Mouse (Mus musculus): ENCODE results near the gene Fam98a. TPM values are rescaled to one million over a fixed set of nuclear protein-coding genes. Genes with fewer than 3 reads are reported as not detected.

The Fam98a gene
- total and polyA plus RNA-seq, 3 experiments, result 39.4 to 64.9 TPM; not detected in 1

GRCm38 (mm10) chr17:75509257-75509656 lies 42.5 kb downstream of the Fam98a start:
- H3K9me3 ChIP-seq (replicated peaks; ENCODE audit: insufficient read depth, low read length), result no peaks in the 10 kb centered on the region
- no peaks in the 10 kb centered on the region; a peak in 2 of 4 replicates for H3K27me3 ChIP-seq (ENCODE audit: control insufficient read depth in 1 of 2, insufficient read depth in 2 of 2, low read length in 2 of 2)
- no peak overlapping the region for H3K27ac ChIP-seq (ENCODE audit: control insufficient read depth, low read depth, low read length)
- no peak for DNase-seq (ENCODE audit: low read depth, low spot score)
- no peaks in the 10 kb centered on the region for H3K36me3 ChIP-seq (ENCODE audit: control insufficient read depth in 1 of 2, insufficient read depth in 2 of 2, low read length in 2 of 2)
- TF ChIP-seq ZMIZ1 (IDR thresholded peaks at IDR 0.05; ENCODE audit: low read depth, low read length) (no peak), ZNF384 (IDR thresholded peaks at IDR 0.05; ENCODE audit: low read depth, low read length) (no peak), MYB (IDR thresholded peaks at IDR 0.05; ENCODE audit: low read depth, low read length) (no peak), TBP (IDR thresholded peaks at IDR 0.05; ENCODE audit: low read depth, low read length) (no peak), NELFE (IDR thresholded peaks at IDR 0.05; ENCODE audit: low read depth, low read length) (no peak), GABPA (IDR thresholded peaks at IDR 0.05; ENCODE audit: low read depth, low read length) (no peak), USF1 (IDR thresholded peaks at IDR 0.05; ENCODE audit: low read depth, low read length) (no peak), E2F4 (IDR thresholded peaks at IDR 0.05; ENCODE audit: borderline replicate concordance, low read depth, low read length) (no peak), CTCF (IDR thresholded peaks at IDR 0.05 in 2 of 3, conservative IDR thresholded peaks at IDR 0.05 in 1 of 3; ENCODE audit: control insufficient read depth in 1 of 3, insufficient read depth in 1 of 3, low read depth in 2 of 3, low read length in 3 of 3, poor library complexity in 1 of 3, severe bottlenecking in 1 of 3) (no peak), JUND (IDR thresholded peaks at IDR 0.05; ENCODE audit: low read depth, low read length) (no peak)
- H3K79me2 ChIP-seq (ENCODE audit: control insufficient read depth, insufficient read depth, low read length, poor library complexity), result no peaks in the 10 kb centered on the region
- H3K9ac ChIP-seq (ENCODE audit: control insufficient read depth, low read depth, low read length, poor library complexity, severe bottlenecking), result no peak overlapping the region
- H3K4me3 ChIP-seq (ENCODE audit: control insufficient read depth in 1 of 2, insufficient read depth in 1 of 2, low read depth in 2 of 2, low read length in 2 of 2), result no peak overlapping the region
- no peaks in the 10 kb centered on the region for H3K4me1 ChIP-seq (ENCODE audit: control insufficient read depth in 1 of 2, insufficient read depth in 2 of 2, low read length in 2 of 2)

DNA sequence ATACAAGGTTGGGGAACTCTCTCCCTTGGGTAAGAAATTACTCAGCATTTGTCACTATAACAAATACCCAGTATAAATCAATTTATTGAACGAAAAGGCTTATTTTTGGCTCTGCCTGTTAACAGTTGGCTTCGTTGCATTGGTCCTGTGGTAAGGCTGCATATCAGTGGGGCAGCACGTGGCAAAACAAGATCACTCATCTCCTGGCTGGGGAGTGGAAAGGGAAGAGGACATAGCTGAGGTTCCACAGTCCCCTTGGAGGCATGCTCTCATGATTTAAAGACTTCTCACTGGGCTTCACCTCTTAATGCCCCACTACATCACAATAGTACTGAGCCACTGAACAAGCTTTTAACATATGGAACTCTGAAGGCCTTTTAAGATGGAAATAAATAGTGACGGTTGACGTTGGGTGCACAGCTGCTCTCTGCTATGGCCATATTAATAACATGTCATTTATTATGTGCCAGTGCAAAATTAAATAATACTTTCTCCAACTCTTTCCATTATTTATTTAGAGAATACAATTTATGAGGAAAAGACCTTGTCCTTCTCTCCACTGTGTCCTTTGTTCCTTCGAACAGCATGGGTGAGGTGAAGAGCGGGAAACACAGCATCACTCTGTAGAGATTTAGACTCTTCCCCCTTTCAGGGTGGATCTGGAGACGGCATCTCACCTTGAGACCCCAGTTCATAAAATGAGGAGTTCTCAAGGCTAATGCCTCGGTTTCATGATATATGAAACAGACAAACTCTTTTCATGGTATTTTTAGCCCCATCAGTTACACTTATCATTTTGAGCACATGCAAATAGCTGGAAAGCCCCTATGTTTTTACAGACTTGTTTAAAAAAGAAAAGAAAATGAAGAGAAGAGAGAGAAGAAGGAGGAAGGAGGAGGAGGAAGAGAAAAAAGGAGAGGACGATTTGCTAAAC lies 44.8 kb downstream of the Fam98a start:
- H3K27me3 ChIP-seq (ENCODE audit: control insufficient read depth in 1 of 2, insufficient read depth in 2 of 2, low read length in 2 of 2), result no peaks in the 10 kb centered on the region; a peak in 2 of 4 replicates
- no peaks in the 10 kb centered on the region for H3K79me2 ChIP-seq (ENCODE audit: control insufficient read depth, insufficient read depth, low read length, poor library complexity)
- no peaks in the 10 kb centered on the region for H3K36me3 ChIP-seq (ENCODE audit: control insufficient read depth in 1 of 2, insufficient read depth in 2 of 2, low read length in 2 of 2)
- TF ChIP-seq HCFC1 (IDR thresholded peaks at IDR 0.05; ENCODE audit: low read depth, low read length) (no peak), MYB (IDR thresholded peaks at IDR 0.05; ENCODE audit: low read depth, low read length) (no peak), CHD2 (IDR thresholded peaks at IDR 0.05; ENCODE audit: low read length) (no peak), USF1 (IDR thresholded peaks at IDR 0.05; ENCODE audit: low read depth, low read length) (no peak), TAL1 (IDR thresholded peaks at IDR 0.05; ENCODE audit: low read length) (no peak), USF2 (IDR thresholded peaks at IDR 0.05; ENCODE audit: borderline replicate concordance in 1 of 2, insufficient read depth in 1 of 2, low read depth in 1 of 2, low read length in 2 of 2) (no peak), CTCF (IDR thresholded peaks at IDR 0.05 in 2 of 3, conservative IDR thresholded peaks at IDR 0.05 in 1 of 3; ENCODE audit: control insufficient read depth in 1 of 3, insufficient read depth in 1 of 3, low read depth in 2 of 3, low read length in 3 of 3, poor library complexity in 1 of 3, severe bottlenecking in 1 of 3) (no peak), NRF1 (IDR thresholded peaks at IDR 0.05; ENCODE audit: insufficient read depth, low read depth, low read length, poor library complexity, severe bottlenecking) (no peak), GABPA (IDR thresholded peaks at IDR 0.05; ENCODE audit: low read depth, low read length) (no peak), GATA1 (IDR thresholded peaks at IDR 0.05; ENCODE audit: low read depth, low read length) (no peak), ETS1 (IDR thresholded peaks at IDR 0.05; ENCODE audit: low read depth, low read length) (no peak), MEF2A (IDR thresholded peaks at IDR 0.05; ENCODE audit: extremely low read depth, insufficient replicate concordance, low read depth, low read length, poor library complexity, severe bottlenecking) (no peak), MAX (IDR thresholded peaks at IDR 0.05; ENCODE audit: low read length) (no peak), ZC3H11A (IDR thresholded peaks at IDR 0.05; ENCODE audit: low read depth, low read length) (no peak)
- H3K27ac ChIP-seq (ENCODE audit: control insufficient read depth, low read depth, low read length), result no peak overlapping the region
- no peak overlapping the region for H3K9ac ChIP-seq (ENCODE audit: control insufficient read depth, low read depth, low read length, poor library complexity, severe bottlenecking)
- H3K4me3 ChIP-seq (ENCODE audit: control insufficient read depth in 1 of 2, insufficient read depth in 1 of 2, low read depth in 2 of 2, low read length in 2 of 2), result no peak overlapping the region
- H3K9me3 ChIP-seq (replicated peaks; ENCODE audit: insufficient read depth, low read length), result no peaks in the 10 kb centered on the region
- no peaks in the 10 kb centered on the region for H3K4me1 ChIP-seq (ENCODE audit: control insufficient read depth in 1 of 2, insufficient read depth in 2 of 2, low read length in 2 of 2)
- no peak for DNase-seq (ENCODE audit: low read depth, low spot score)

All from MEL (cell line).